Mouse (Mus musculus): ENCODE measurements around the gene Iqcm. TPM values are rescaled to one million over a fixed set of nuclear protein-coding genes. Genes with fewer than 3 reads are reported as not detected.

Gene Iqcm
- polyA plus RNA-seq, 1 experiment from 2014 or later = not detected

DNA sequence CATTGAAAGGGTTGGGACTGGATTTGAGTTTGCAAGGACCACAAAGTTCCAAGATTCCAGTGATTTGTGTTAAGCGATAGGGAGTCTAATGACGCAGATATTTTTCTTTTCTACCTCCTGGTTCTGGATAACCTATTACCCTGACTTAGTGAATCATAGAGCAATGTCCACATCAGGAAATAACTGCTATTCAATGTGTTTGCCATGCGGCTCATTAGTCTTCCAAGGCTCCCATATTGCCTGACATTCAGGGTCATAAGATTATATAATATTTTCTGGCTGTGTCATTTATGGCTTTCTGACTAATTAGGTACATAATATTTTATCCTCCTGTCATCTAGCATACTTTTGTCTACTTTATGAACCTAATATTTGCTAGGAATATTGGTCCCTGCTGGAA, 100.8 kb downstream of the Iqcm start:
- no peak overlapping the region for H3K4me3 ChIP-seq (replicated peaks; ENCODE audit: low read depth, low read length)

DNA sequence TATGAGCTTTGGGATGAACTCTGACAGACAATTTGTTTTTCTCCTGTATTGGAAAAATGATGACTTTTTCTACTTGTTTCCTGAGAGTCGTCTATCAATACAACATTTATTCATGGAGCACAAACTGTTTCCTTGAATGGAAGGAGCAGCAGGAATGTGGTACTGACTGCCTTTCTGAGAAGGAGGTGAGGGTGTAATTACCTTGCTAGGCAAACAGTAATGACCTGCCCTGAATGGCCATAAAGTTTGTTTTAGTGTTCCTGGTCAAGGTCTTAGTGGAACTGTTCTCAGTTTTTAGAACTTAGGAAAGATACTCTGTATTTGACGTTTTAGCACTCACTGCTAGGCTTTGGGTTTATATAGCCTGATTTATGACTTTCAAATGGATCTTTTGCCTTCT, 147.8 kb downstream of the Iqcm start:
- H3K27me3 ChIP-seq (ENCODE audit: insufficient read depth, low read length) = no peaks in the 10 kb centered on the region
- H3K4me3 ChIP-seq (replicated peaks; ENCODE audit: low read depth, low read length) = no peak overlapping the region
- H3K36me3 ChIP-seq (ENCODE audit: insufficient read depth, low read length) = no peaks in the 10 kb centered on the region
- no peaks in the 10 kb centered on the region for H3K9me3 ChIP-seq (replicated peaks; ENCODE audit: low read length)
- TF ChIP-seq CTCF (IDR thresholded peaks at IDR 0.05; ENCODE audit: low read depth) = no peak
- ATAC-seq (replicated peaks; ENCODE audit: low FRiP score, low read depth) (no peak), DNase-seq (ENCODE audit: low spot score) (no peak)
- WGBS = 39% methylated on average over 2 of the region's 2 CpGs
- no peak overlapping the region for H3K9ac ChIP-seq (ENCODE audit: low read depth, low read length)
- H3K4me1 ChIP-seq (replicated peaks; ENCODE audit: insufficient read depth, low read length) = no peaks in the 10 kb centered on the region
- H3K27ac ChIP-seq = no peak overlapping the region
- H3K4me2 ChIP-seq (ENCODE audit: low read length) = no peak overlapping the region

More for the DNA sequence above, 100.8 kb downstream of the Iqcm start:
- no peak for DNase-seq (ENCODE audit: low spot score)
- Histone ChIP-seq H3K4me1 (replicated peaks; ENCODE audit: insufficient read depth, low read length) (no peaks in the 10 kb centered on the region), H3K27me3 (ENCODE audit: insufficient read depth, low read length) (no peaks in the 10 kb centered on the region), H3K9ac (ENCODE audit: low read depth, low read length) (no peak overlapping the region), H3K9me3 (replicated peaks; ENCODE audit: low read length) (no peaks in the 10 kb centered on the region), H3K4me2 (ENCODE audit: low read length) (no peak overlapping the region), H3K27ac (no peak overlapping the region), H3K36me3 (ENCODE audit: insufficient read depth, low read length) (no peaks in the 10 kb centered on the region)
- no peak for TF ChIP-seq CTCF (IDR thresholded peaks at IDR 0.05; ENCODE audit: low read depth)
- WGBS = 59% methylated on average over 3 of the region's 3 CpGs
- no peak for ATAC-seq (replicated peaks; ENCODE audit: low FRiP score, low read depth)

DNA sequence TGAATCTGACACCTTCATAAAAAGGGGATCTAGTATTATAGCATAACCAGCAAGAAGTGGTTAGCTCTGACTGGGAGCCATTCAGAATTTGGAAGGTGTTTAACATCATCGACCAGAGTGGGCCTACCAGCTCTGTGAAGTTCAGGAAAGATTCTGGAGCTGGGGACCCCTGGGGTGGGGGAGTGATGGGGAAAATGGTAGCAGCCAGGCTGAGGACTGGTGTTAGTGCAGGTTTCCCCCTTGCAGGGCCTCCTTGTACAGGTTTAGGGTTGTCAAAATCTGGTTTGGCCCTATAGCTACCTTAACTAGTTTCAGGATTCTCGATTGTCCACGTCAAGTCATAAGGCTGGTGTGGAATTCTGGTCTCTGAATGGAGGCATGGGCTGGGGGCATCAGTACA, 194.5 kb downstream of the Iqcm start:
- no peak overlapping the region for H3K4me2 ChIP-seq (ENCODE audit: low read length)
- H3K27me3 ChIP-seq (ENCODE audit: insufficient read depth, low read length) = no peaks in the 10 kb centered on the region
- TF ChIP-seq CTCF (IDR thresholded peaks at IDR 0.05; ENCODE audit: low read depth) = no peak
- H3K36me3 ChIP-seq (ENCODE audit: insufficient read depth, low read length) = no peaks in the 10 kb centered on the region
- no peak overlapping the region for H3K27ac ChIP-seq
- no peak for ATAC-seq (replicated peaks; ENCODE audit: low FRiP score, low read depth)
- H3K9ac ChIP-seq (ENCODE audit: low read depth, low read length) = no peak overlapping the region
- no peak for DNase-seq (ENCODE audit: low spot score)
- H3K9me3 ChIP-seq (replicated peaks; ENCODE audit: low read length) = no peaks in the 10 kb centered on the region
- 79% methylated on average over 3 of the region's 3 CpGs for WGBS
- H3K4me3 ChIP-seq (replicated peaks; ENCODE audit: low read depth, low read length) = no peak overlapping the region
- no peaks in the 10 kb centered on the region for H3K4me1 ChIP-seq (replicated peaks; ENCODE audit: insufficient read depth, low read length)

DNA sequence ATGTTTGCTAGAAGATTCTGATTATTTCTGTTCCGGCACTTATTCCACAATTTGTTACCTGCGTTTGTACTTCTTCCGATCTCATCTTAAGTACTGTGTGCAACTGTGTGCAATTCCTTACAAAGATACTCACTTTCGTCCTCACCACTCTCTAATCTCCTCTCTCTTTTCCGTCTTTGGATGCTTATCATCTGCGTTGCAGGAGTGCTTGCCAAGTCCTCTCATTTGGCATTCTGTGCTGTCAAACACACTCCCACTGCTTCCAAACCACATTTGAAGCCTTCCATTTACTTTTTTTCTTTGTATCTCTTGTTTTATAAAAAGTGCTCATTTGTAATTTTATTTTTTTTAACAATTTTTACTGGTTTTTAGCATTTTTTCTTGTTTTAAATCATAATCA, 210.8 kb downstream of the Iqcm start:
- DNase-seq (ENCODE audit: low spot score) (no peak), ATAC-seq (replicated peaks; ENCODE audit: low FRiP score, low read depth) (no peak)
- 83% methylated on average over 6 of the region's 6 CpGs for WGBS
- Histone ChIP-seq H3K36me3 (ENCODE audit: insufficient read depth, low read length) (no peaks in the 10 kb centered on the region), H3K9me3 (replicated peaks; ENCODE audit: low read length) (no peaks in the 10 kb centered on the region), H3K27me3 (ENCODE audit: insufficient read depth, low read length) (no peaks in the 10 kb centered on the region), H3K4me3 (replicated peaks; ENCODE audit: low read depth, low read length) (no peak overlapping the region), H3K27ac (no peak overlapping the region), H3K9ac (ENCODE audit: low read depth, low read length) (no peak overlapping the region), H3K4me1 (replicated peaks; ENCODE audit: insufficient read depth, low read length) (no peaks in the 10 kb centered on the region), H3K4me2 (ENCODE audit: low read length) (no peak overlapping the region)
- TF ChIP-seq CTCF (IDR thresholded peaks at IDR 0.05; ENCODE audit: low read depth) = no peak

DNA sequence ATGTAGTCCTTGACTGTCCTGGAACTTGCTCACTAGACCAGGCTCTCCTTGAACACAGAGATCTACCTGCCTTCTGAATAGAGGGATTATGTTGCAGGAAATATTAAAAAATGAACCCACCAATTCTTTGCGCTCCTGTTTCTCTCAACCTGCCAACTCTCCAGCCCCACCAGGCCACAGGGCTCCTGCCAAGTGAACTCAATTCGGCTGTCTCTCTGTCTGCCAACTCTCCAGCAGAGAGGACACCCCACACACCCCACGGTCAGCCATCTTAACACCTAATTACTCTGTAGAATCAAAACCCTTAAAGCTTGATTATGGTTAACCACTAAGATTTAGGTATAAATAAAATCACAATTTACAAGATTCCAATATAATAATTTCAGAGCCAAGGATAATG, 298.1 kb downstream of the Iqcm start:
- DNase-seq (ENCODE audit: low spot score) = no peak
- Histone ChIP-seq H3K9me3 (replicated peaks; ENCODE audit: low read length) (no peaks in the 10 kb centered on the region), H3K27ac (no peak overlapping the region), H3K4me3 (replicated peaks; ENCODE audit: low read depth, low read length) (no peak overlapping the region), H3K9ac (ENCODE audit: low read depth, low read length) (no peak overlapping the region), H3K36me3 (ENCODE audit: insufficient read depth, low read length) (no peaks in the 10 kb centered on the region), H3K4me2 (ENCODE audit: low read length) (no peak overlapping the region), H3K4me1 (replicated peaks; ENCODE audit: insufficient read depth, low read length) (no peaks in the 10 kb centered on the region), H3K27me3 (ENCODE audit: insufficient read depth, low read length) (no peaks in the 10 kb centered on the region)
- ATAC-seq (replicated peaks; ENCODE audit: low FRiP score, low read depth) = no peak
- 88% methylated on average over 3 of the region's 3 CpGs for WGBS
- TF ChIP-seq CTCF (IDR thresholded peaks at IDR 0.05; ENCODE audit: low read depth) = no peak

DNA sequence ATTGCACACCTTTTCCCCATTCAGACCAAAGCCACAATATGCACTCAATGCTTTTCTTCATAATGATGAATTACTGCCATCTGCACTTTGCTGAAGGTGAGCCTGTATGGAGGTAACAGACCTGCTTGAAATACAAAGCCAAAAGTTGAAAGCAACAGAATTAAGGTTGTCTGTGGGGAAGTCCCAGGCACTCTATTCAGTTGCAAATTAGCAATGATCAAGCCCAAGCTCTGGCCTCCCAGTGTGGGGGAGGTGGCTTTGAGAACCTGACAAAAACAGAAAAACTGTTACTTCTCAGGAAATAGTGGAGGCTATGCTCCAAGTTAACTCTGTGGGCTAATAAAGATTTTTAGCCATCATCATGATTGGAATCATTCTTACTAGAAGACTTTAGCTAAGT, 307.1 kb downstream of the Iqcm start:
- no peak overlapping the region for H3K27ac ChIP-seq
- H3K4me3 ChIP-seq (replicated peaks; ENCODE audit: low read depth, low read length) = no peak overlapping the region
- no peak overlapping the region for H3K4me2 ChIP-seq (ENCODE audit: low read length)
- H3K27me3 ChIP-seq (ENCODE audit: insufficient read depth, low read length) = no peaks in the 10 kb centered on the region
- no peak overlapping the region for H3K9ac ChIP-seq (ENCODE audit: low read depth, low read length)
- DNase-seq (ENCODE audit: low spot score) (no peak), ATAC-seq (replicated peaks; ENCODE audit: low FRiP score, low read depth) (no peak)
- no peaks in the 10 kb centered on the region for H3K9me3 ChIP-seq (replicated peaks; ENCODE audit: low read length)
- TF ChIP-seq CTCF (IDR thresholded peaks at IDR 0.05; ENCODE audit: low read depth) = no peak
- no peaks in the 10 kb centered on the region for H3K4me1 ChIP-seq (replicated peaks; ENCODE audit: insufficient read depth, low read length)
- no peaks in the 10 kb centered on the region for H3K36me3 ChIP-seq (ENCODE audit: insufficient read depth, low read length)

DNA sequence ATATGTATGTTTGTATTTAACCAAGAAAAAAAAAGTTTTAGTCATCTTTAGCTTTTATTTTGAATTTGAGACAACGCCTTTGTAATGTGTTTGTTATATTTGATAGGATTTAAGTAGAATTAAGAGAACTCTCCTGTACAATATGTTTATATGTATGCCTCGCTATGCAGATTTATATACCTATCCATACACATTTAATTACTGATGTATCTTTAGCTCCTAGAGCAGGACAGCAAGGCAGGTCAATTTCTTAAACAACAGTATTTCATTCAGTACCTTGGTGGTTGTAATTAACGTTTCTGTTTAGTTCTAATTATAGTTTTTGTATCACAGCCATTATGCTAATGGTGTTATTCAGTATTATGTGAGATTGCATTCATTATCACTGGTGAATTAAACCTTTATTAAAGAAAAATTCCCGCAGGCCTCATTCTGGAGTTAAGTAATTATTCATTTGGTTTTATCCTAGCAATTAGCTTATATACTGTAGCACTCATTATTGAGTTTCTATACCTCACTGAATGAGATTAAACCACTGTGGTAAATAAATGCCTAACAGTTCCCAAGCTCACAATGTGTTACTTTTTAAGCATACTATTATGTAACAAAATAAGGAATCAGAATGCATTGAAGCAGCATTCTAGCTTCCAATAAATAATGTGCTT, 380.1 kb downstream of the Iqcm start:
- DNase-seq (ENCODE audit: low spot score) (no peak), ATAC-seq (replicated peaks; ENCODE audit: low FRiP score, low read depth) (no peak)
- no peak overlapping the region for H3K4me3 ChIP-seq (replicated peaks; ENCODE audit: low read depth, low read length)

More for the DNA sequence above, 380.1 kb downstream of the Iqcm start:
- Histone ChIP-seq H3K9me3 (replicated peaks; ENCODE audit: low read length) (no peaks in the 10 kb centered on the region), H3K36me3 (ENCODE audit: insufficient read depth, low read length) (no peaks in the 10 kb centered on the region), H3K4me2 (ENCODE audit: low read length) (no peak overlapping the region), H3K4me1 (replicated peaks; ENCODE audit: insufficient read depth, low read length) (no peaks in the 10 kb centered on the region), H3K27ac (no peak overlapping the region), H3K27me3 (ENCODE audit: insufficient read depth, low read length) (no peaks in the 10 kb centered on the region), H3K9ac (ENCODE audit: low read depth, low read length) (no peak overlapping the region)
- 80% methylated on average over 4 of the region's 4 CpGs for WGBS
- no peak for TF ChIP-seq CTCF (IDR thresholded peaks at IDR 0.05; ENCODE audit: low read depth)

All from kidney, postnatal 0 days (tissue).